Mouse (Mus musculus): ENCODE data around the gene Wdr83os. TPM values are rescaled to one million over a fixed set of nuclear protein-coding genes. Genes with fewer than 3 reads are reported as not detected.
"Not testable (repeated sequence)": the region's sequence is repeated elsewhere in the genome, so short reads cannot be mapped to it uniquely, and the experiment has no call there.

The Wdr83os gene
- total RNA-seq, 2 experiments from 2014 or later: 57.7 to 69.0 TPM

- DNase-seq (ENCODE audit: extremely low spot score in 1 of 2, low spot score in 1 of 2): no peak
Observed at GRCm38 (mm10) chr8:85072364-85072929, 8.1 kb upstream of the Wdr83os start.

GRCm38 (mm10) chr8:85073041-85073612 is 7.4 kb upstream of the Wdr83os start:
- DNase-seq (ENCODE audit: extremely low spot score in 1 of 2, low spot score in 1 of 2): no peak

- no peak for DNase-seq (ENCODE audit: extremely low spot score in 1 of 2, low spot score in 1 of 2)
Observed at GRCm38 (mm10) chr8:85074167-85074566, 6.4 kb upstream of the Wdr83os start.

GRCm38 (mm10) chr8:85074617-85075016 is 5.9 kb upstream of the Wdr83os start:
- DNase-seq (ENCODE audit: extremely low spot score in 1 of 2, low spot score in 1 of 2): no peak

- peak in 1 of 2 experiments; percentile 54 for DNase-seq (ENCODE audit: extremely low spot score in 1 of 2, low spot score in 1 of 2)
Observed at GRCm38 (mm10) chr8:85076001-85076400, 4.5 kb upstream of the Wdr83os start.

GRCm38 (mm10) chr8:85076993-85077392 is 3.5 kb upstream of the Wdr83os start:
- peak; percentile 51 to 73 for DNase-seq (ENCODE audit: extremely low spot score in 1 of 2, low spot score in 1 of 2)

GRCm38 (mm10) chr8:85080214-85080531 is 367 bp upstream of the Wdr83os start:
- DNase-seq (ENCODE audit: extremely low spot score in 1 of 2, low spot score in 1 of 2): no peak

- no peak for DNase-seq (ENCODE audit: extremely low spot score in 1 of 2, low spot score in 1 of 2)
Observed at GRCm38 (mm10) chr8:85081216-85081555, 646 bp downstream of the Wdr83os start, which contains the start of gene Wdr83. Gene Wdr83, minus strand, starts transcription at chr8:85081306.

GRCm38 (mm10) chr8:85082169-85082568 is 1.6 kb downstream of the Wdr83os start:
- not testable (repeated sequence) for DNase-seq (ENCODE audit: extremely low spot score in 1 of 2, low spot score in 1 of 2)

- DNase-seq (ENCODE audit: extremely low spot score in 1 of 2, low spot score in 1 of 2): peak; percentile 67
Observed at GRCm38 (mm10) chr8:85083108-85083813, 2.7 kb downstream of the Wdr83os start, which contains the start of gene Man2b1. Gene Man2b1, plus strand, starts transcription at chr8:85083270.

GRCm38 (mm10) chr8:85084633-85085032 is 4.1 kb downstream of the Wdr83os start:
- DNase-seq (ENCODE audit: extremely low spot score in 1 of 2, low spot score in 1 of 2): no peak

- DNase-seq (ENCODE audit: extremely low spot score in 1 of 2, low spot score in 1 of 2): no peak
Observed at GRCm38 (mm10) chr8:85086238-85086637, 5.7 kb downstream of the Wdr83os start.

- no peak for DNase-seq (ENCODE audit: extremely low spot score in 1 of 2, low spot score in 1 of 2)
Observed at GRCm38 (mm10) chr8:85088771-85089170, 8.2 kb downstream of the Wdr83os start.

GRCm38 (mm10) chr8:85090856-85091255 is 10.3 kb downstream of the Wdr83os start:
- no peak for DNase-seq (ENCODE audit: extremely low spot score in 1 of 2, low spot score in 1 of 2)

GRCm38 (mm10) chr8:85091526-85092090 is 11.1 kb downstream of the Wdr83os start:
- DNase-seq (ENCODE audit: extremely low spot score in 1 of 2, low spot score in 1 of 2): no peak

- no peak for DNase-seq (ENCODE audit: extremely low spot score in 1 of 2, low spot score in 1 of 2)
Observed at GRCm38 (mm10) chr8:85095051-85095450, 14.5 kb downstream of the Wdr83os start.

GRCm38 (mm10) chr8:85095566-85095965 is 15.0 kb downstream of the Wdr83os start:
- no peak for DNase-seq (ENCODE audit: extremely low spot score in 1 of 2, low spot score in 1 of 2)

- DNase-seq (ENCODE audit: extremely low spot score in 1 of 2, low spot score in 1 of 2): no peak
Observed at GRCm38 (mm10) chr8:85096196-85096595, 15.7 kb downstream of the Wdr83os start.

GRCm38 (mm10) chr8:85096850-85097249 is 16.3 kb downstream of the Wdr83os start:
- DNase-seq (ENCODE audit: extremely low spot score in 1 of 2, low spot score in 1 of 2): no peak

- no peak for DNase-seq (ENCODE audit: extremely low spot score in 1 of 2, low spot score in 1 of 2)
Observed at GRCm38 (mm10) chr8:85100076-85100665, 19.6 kb downstream of the Wdr83os start.

GRCm38 (mm10) chr8:85113241-85113640 is 32.7 kb downstream of the Wdr83os start:
- no peak for DNase-seq (ENCODE audit: extremely low spot score in 1 of 2, low spot score in 1 of 2)

All from layer of hippocampus, postnatal 25 days (tissue).